Mouse (Mus musculus) heart, embryonic 13.5 days (tissue): Measurements from ENCODE around the gene Pogz. TPM values are rescaled to one million over a fixed set of nuclear protein-coding genes. Genes with fewer than 3 reads are reported as not detected.
"Not testable (repeated sequence)": the region's sequence is repeated elsewhere in the genome, so short reads cannot be mapped to it uniquely, and the experiment has no call there.

Experiments used
- ATAC-seq: fragments of 200-750 bp; cut with Nextera tagmentation; 2 replicates; pipeline ENCODE4 v1.8.0; 2017; ENCODE audit warnings: moderate TSS enrichment; ENCODE audit not compliant: insufficient number of reproducible peaks, low FRiP score, low TSS enrichment; ENCODE audit errors: extremely low read depth
- H3K27ac ChIP-seq: fragments of 300-500 bp; sonication (generic); replicated peaks from 2 replicates; pipeline ENCODE4 v1.5.1; 2015; ENCODE audit warnings: moderate library complexity, mild to moderate bottlenecking, inconsistent platforms
- H3K27me3 ChIP-seq: fragments of 300-500 bp; sonication (generic); replicated peaks from 2 replicates; pipeline ENCODE4 v1.6.1; 2015; ENCODE audit warnings: mild to moderate bottlenecking, inconsistent platforms
- H3K36me3 ChIP-seq: fragments of 300-500 bp; sonication (generic); 2 replicates; pipeline ENCODE4 v1.6.1; 2015; ENCODE audit warnings: mild to moderate bottlenecking, inconsistent platforms
- H3K4me1 ChIP-seq: fragments of 300-500 bp; sonication (generic); 2 replicates; pipeline ENCODE4 v1.6.1; 2015; ENCODE audit warnings: inconsistent platforms
- H3K4me2 ChIP-seq: fragments of 300-500 bp; sonication (generic); 2 replicates; pipeline ENCODE4 v1.6.1; 2015; ENCODE audit warnings: inconsistent platforms, mild to moderate bottlenecking, moderate library complexity
- H3K4me3 ChIP-seq: fragments of 300-500 bp; sonication (generic); 2 replicates; pipeline ENCODE4 v1.5.1; 2015; ENCODE audit warnings: moderate library complexity, mild to moderate bottlenecking, inconsistent platforms
- H3K9ac ChIP-seq: fragments of 300-500 bp; sonication (generic); 2 replicates; pipeline ENCODE4 v1.6.1; 2015; ENCODE audit warnings: inconsistent platforms, mild to moderate bottlenecking, moderate library complexity
- H3K9me3 ChIP-seq: fragments of 300-500 bp; sonication (generic); 2 replicates; pipeline ENCODE4 v1.6.1; 2016; ENCODE audit warnings: inconsistent platforms
- WGBS: fragments of 180-500 bp; shearing (Covaris S2); methylation state at CpG from one replicate; pipeline ENCODE4 v1.1.7; 2015; ENCODE audit warnings: mixed read lengths; 5-methylcytosine and 5-hydroxymethylcytosine counted together
- polyA plus RNA-seq: library from polyadenylated mRNA; unstranded; fragments of >200 nt; fragmentation: Nextera tagmentation; extraction: Ambion mirVana; gene quantifications from 2 replicates; pipeline ENCODE4 v1.2.1, GENCODE M21; 2015

Gene Pogz
- polyA plus RNA-seq, 1 experiment from 2014 or later: 9.3 TPM

- Histone ChIP-seq H3K27ac (no peak overlapping the region), H3K9me3 (no peaks in the 10 kb centered on the region), H3K27me3 (no peaks in the 10 kb centered on the region), H3K4me1 (peaks cover 14% of the 10 kb centered on the region), H3K4me2 (no peak overlapping the region), H3K36me3 (peaks cover 88% of the 10 kb centered on the region), H3K4me3 (no peak overlapping the region), H3K9ac (no peak overlapping the region)
- 70% methylated on average over 4 of the region's 4 CpGs for WGBS
- ATAC-seq: no peak
Observed at GRCm38 (mm10) chr3:94881840-94882239, 44.5 kb downstream of the Pogz start.

GRCm38 (mm10) chr3:94882579-94882978 is 45.2 kb downstream of the Pogz start:
- Histone ChIP-seq H3K27ac (no peak overlapping the region), H3K4me2 (no peak overlapping the region), H3K36me3 (peaks cover 81% of the 10 kb centered on the region), H3K4me1 (peaks cover 18% of the 10 kb centered on the region), H3K27me3 (no peaks in the 10 kb centered on the region), H3K9ac (no peak overlapping the region), H3K9me3 (no peaks in the 10 kb centered on the region), H3K4me3 (no peak overlapping the region)
- ATAC-seq: no peak
- WGBS: 84% methylated on average over 3 of the region's 3 CpGs

- Histone ChIP-seq H3K27me3 (no peaks in the 10 kb centered on the region), H3K4me2 (peak within 1 kb of the TSS; percentile 94), H3K4me3 (peak within 1 kb of the TSS; percentile 91), H3K27ac (peak within 1 kb of the TSS; percentile 75), H3K4me1 (peaks cover 18% of the 10 kb centered on the region), H3K9ac (peak within 1 kb of the TSS; percentile 96), H3K36me3 (peaks cover 41% of the 10 kb centered on the region), H3K9me3 (no peaks in the 10 kb centered on the region)
- WGBS: under 1% methylated on average over 61 of the region's 61 CpGs
- peak; percentile 60 for ATAC-seq
Observed at GRCm38 (mm10) chr3:94886316-94887224, 49.2 kb downstream of the Pogz start, which contains the start of gene Psmb4. TSS of gene Psmb4 (minus strand) at chr3:94886961.

GRCm38 (mm10) chr3:94888595-94888994 is 51.2 kb downstream of the Pogz start:
- Histone ChIP-seq H3K27ac (no peak overlapping the region), H3K4me2 (no peak overlapping the region), H3K27me3 (no peaks in the 10 kb centered on the region; the same call in 1 of the 2 replicates), H3K9me3 (no peaks in the 10 kb centered on the region), H3K4me1 (peaks cover 18% of the 10 kb centered on the region), H3K9ac (no peak overlapping the region), H3K4me3 (no peak overlapping the region), H3K36me3 (peaks cover 21% of the 10 kb centered on the region)
- no peak for ATAC-seq

- Histone ChIP-seq H3K9me3 (no peaks in the 10 kb centered on the region), H3K4me2 (no peak overlapping the region), H3K36me3 (no peaks in the 10 kb centered on the region), H3K9ac (no peak overlapping the region; the same call in 1 of the 2 replicates), H3K27me3 (peaks cover 21% of the 10 kb centered on the region), H3K27ac (no peak overlapping the region), H3K4me3 (no peak overlapping the region), H3K4me1 (no peaks in the 10 kb centered on the region)
- 56% methylated on average over 3 of the region's 3 CpGs for WGBS
- ATAC-seq: no peak
Observed at GRCm38 (mm10) chr3:94894076-94894475, 56.7 kb downstream of the Pogz start.

GRCm38 (mm10) chr3:94902747-94903146 is 65.4 kb downstream of the Pogz start:
- H3K27me3 ChIP-seq: no peaks in the 10 kb centered on the region
- H3K4me1 ChIP-seq: no peaks in the 10 kb centered on the region
- ATAC-seq: no peak
- WGBS: 20% methylated on average over 7 of the region's 7 CpGs
- H3K4me3 ChIP-seq: no peak overlapping the region
- no peaks in the 10 kb centered on the region for H3K36me3 ChIP-seq
- no peak overlapping the region for H3K27ac ChIP-seq
- no peaks in the 10 kb centered on the region for H3K9me3 ChIP-seq
- H3K9ac ChIP-seq: no peak overlapping the region
- no peak overlapping the region for H3K4me2 ChIP-seq

GRCm38 (mm10) chr3:94904759-94905158 is 67.4 kb downstream of the Pogz start:
- 55% methylated on average over 3 of the region's 3 CpGs for WGBS
- H3K4me3 ChIP-seq, H3K9ac ChIP-seq, ATAC-seq, H3K9me3 ChIP-seq, H3K27ac ChIP-seq, H3K36me3 ChIP-seq, H3K27me3 ChIP-seq, H3K4me2 ChIP-seq, H3K4me1 ChIP-seq: not testable (repeated sequence)

GRCm38 (mm10) chr3:94906482-94906881 is 69.1 kb downstream of the Pogz start:
- H3K27me3 ChIP-seq: no peaks in the 10 kb centered on the region
- ATAC-seq: no peak
- no peaks in the 10 kb centered on the region for H3K36me3 ChIP-seq
- H3K4me2 ChIP-seq: no peak overlapping the region
- no peak overlapping the region for H3K27ac ChIP-seq
- no peak overlapping the region for H3K9ac ChIP-seq
- WGBS: 38% methylated on average over 1 of the region's 1 CpGs
- H3K4me1 ChIP-seq: no peaks in the 10 kb centered on the region
- no peak overlapping the region for H3K4me3 ChIP-seq
- no peaks in the 10 kb centered on the region for H3K9me3 ChIP-seq

GRCm38 (mm10) chr3:94911050-94911693 is 73.8 kb downstream of the Pogz start:
- Histone ChIP-seq H3K9me3 (no peaks in the 10 kb centered on the region), H3K4me1 (no peaks in the 10 kb centered on the region), H3K27ac (no peak overlapping the region), H3K4me2 (no peak overlapping the region), H3K27me3 (no peaks in the 10 kb centered on the region), H3K4me3 (no peak overlapping the region), H3K36me3 (no peaks in the 10 kb centered on the region), H3K9ac (no peak overlapping the region)
- ATAC-seq: no peak
- WGBS: 68% methylated on average over 2 of the region's 2 CpGs

GRCm38 (mm10) chr3:94913801-94914200 is 76.4 kb downstream of the Pogz start:
- ATAC-seq: no peak
- H3K9ac ChIP-seq: no peak overlapping the region
- no peak overlapping the region for H3K4me3 ChIP-seq
- no peak overlapping the region for H3K27ac ChIP-seq
- H3K27me3 ChIP-seq: no peaks in the 10 kb centered on the region
- peaks cover 10% of the 10 kb centered on the region for H3K4me1 ChIP-seq
- no peak overlapping the region for H3K4me2 ChIP-seq
- no peaks in the 10 kb centered on the region for H3K9me3 ChIP-seq
- H3K36me3 ChIP-seq: no peaks in the 10 kb centered on the region
- WGBS: 54% methylated on average over 5 of the region's 5 CpGs

- ATAC-seq: no peak
- Histone ChIP-seq H3K27ac (no peak overlapping the region), H3K4me2 (no peak overlapping the region)
Observed at GRCm38 (mm10) chr3:94915903-94916741, 78.8 kb downstream of the Pogz start.

More at GRCm38 (mm10) chr3:94915903-94916741, 78.8 kb downstream of the Pogz start:
- no peak overlapping the region for H3K9ac ChIP-seq
- 73% methylated on average over 7 of the region's 7 CpGs for WGBS
- no peaks in the 10 kb centered on the region for H3K36me3 ChIP-seq
- no peak overlapping the region for H3K4me3 ChIP-seq
- peaks cover 10% of the 10 kb centered on the region for H3K4me1 ChIP-seq
- H3K9me3 ChIP-seq: no peaks in the 10 kb centered on the region
- H3K27me3 ChIP-seq: no peaks in the 10 kb centered on the region
